Comparison of ENCODE assay signal across 9 mouse cellular contexts in the genomic region with DNA sequence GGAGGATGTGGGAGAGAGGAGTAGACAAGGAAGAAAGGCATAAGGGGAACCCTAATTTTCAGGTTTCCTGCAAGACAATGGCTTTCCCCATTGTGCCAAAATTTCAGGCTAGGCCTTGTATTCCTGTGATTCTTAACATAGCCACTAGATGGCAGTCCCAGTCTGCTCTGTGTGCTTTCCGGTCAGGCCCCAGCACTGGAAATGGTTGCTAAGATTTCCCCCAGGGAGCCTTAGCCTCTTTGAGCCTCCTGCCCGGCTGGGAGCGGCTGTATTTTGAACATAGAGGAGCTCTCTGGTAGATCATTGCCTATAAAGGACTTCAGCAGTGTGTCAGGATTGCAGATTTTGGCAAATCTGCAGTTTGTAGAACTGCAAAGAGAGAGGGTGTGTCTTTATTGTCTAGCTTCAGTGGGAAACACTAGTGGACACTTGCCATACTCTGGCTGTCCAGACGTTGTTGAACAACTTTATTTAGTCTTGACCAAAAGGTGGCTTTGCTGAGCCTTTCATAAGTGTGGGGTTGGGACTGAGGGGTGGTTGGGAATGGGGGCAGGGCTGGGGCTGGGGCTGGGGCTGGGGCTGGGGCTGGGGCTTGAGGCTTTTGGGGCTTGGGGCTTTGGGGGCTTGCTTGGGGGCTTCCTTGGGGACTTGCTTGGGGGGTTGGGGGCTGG. TPM values are rescaled to one million over a fixed set of nuclear protein-coding genes. Genes with fewer than 3 reads are reported as not detected.
DNase-seq lines count a peak whose midpoint lies in the region; ATAC-seq and TF ChIP-seq lines count a peak whose summit lies in the region.
"Had no signal": no experiment of that assay in that cellular context is flagged by ENCODE, and none has a peak within 500 bp of the region (broad histone marks: within the 10 kb centered on the region; RNA-seq: fewer than 3 reads in every experiment).

No protein-coding gene starts in this region.

- no peak overlapping the region for H3K4me3 ChIP-seq in forebrain, embryonic 10.5 days
- no peak overlapping the region for H3K4me3 ChIP-seq in lung, embryonic 14.5 days (ENCODE audit: low read depth, low read length)
- H3K4me3 ChIP-seq: heart, embryonic 13.5 days had no signal

- H3K27me3 ChIP-seq in forebrain, embryonic 10.5 days (ENCODE audit: poor library complexity, severe bottlenecking): no peaks in the 10 kb centered on the region
- H3K27me3 ChIP-seq in lung, embryonic 14.5 days (ENCODE audit: insufficient read depth, low read length): no peaks in the 10 kb centered on the region

- H3K9ac ChIP-seq in lung, embryonic 14.5 days: no peak overlapping the region
- H3K9ac ChIP-seq: heart, embryonic 13.5 days had no signal

- intact Hi-C loops in heart, postnatal 14 days (cut with DNase I): loop anchor here (1.0 to 5.0 kb wide), 3 partner anchors 678 to 1033 kb away; a partner anchor contains a TSS

- peak; percentile 7 for DNase-seq in MEL-GATA-1-ER (ENCODE audit: extremely low read depth, low read depth)
- DNase-seq in brain, embryonic 18.5 days (ENCODE audit: low read depth, low spot score): peak; percentile 67
- peak; percentile 65 for DNase-seq in forebrain, embryonic 10.5 days (ENCODE audit: extremely low spot score, low spot score)
- DNase-seq in heart, postnatal 14 days: peak; percentile 57 to 78
- DNase-seq in kidney, postnatal 25 days: peak; percentile 52 to 65
- DNase-seq in lung, embryonic 14.5 days: peak; percentile 91

- no peak overlapping the region for H3K4me2 ChIP-seq in lung, embryonic 14.5 days
- H3K4me2 ChIP-seq: heart, embryonic 13.5 days had no signal

- ATAC-seq in lung, embryonic 14.5 days (ENCODE audit: insufficient read depth): peak; percentile 78
- ATAC-seq in neutrophil, adult 5-6 weeks (ENCODE audit: extremely low read depth, insufficient number of reproducible peaks, low FRiP score, poor library complexity, severe bottlenecking): 0 out of 2 replicates have a peak, but pooled peaks have one; percentile 39
- ATAC-seq in erythroid progenitor cell, adult 5-6 weeks (replicated peaks; ENCODE audit: low FRiP score, poor library complexity, severe bottlenecking): no peak

- no peaks in the 10 kb centered on the region for H3K9me3 ChIP-seq in forebrain, embryonic 10.5 days
- H3K9me3 ChIP-seq in lung, embryonic 14.5 days (ENCODE audit: low read depth, low read length): no peaks in the 10 kb centered on the region
- H3K9me3 ChIP-seq: heart, embryonic 13.5 days had no signal

- H3K36me3 ChIP-seq in forebrain, embryonic 10.5 days (replicated peaks): no peaks in the 10 kb centered on the region
- H3K36me3 ChIP-seq in lung, embryonic 14.5 days (ENCODE audit: insufficient read depth): no peaks in the 10 kb centered on the region
- H3K36me3 ChIP-seq: heart, embryonic 13.5 days had no signal

- 7% methylated on average over 4 of the region's 4 CpGs for WGBS in forebrain, embryonic 10.5 days
- WGBS in lung, embryonic 14.5 days: 2% methylated on average over 4 of the region's 4 CpGs

- peaks cover 8% of the 10 kb centered on the region for H3K4me1 ChIP-seq in forebrain, embryonic 10.5 days
- H3K4me1 ChIP-seq in lung, embryonic 14.5 days (ENCODE audit: insufficient read depth): no peaks in the 10 kb centered on the region

- TF ChIP-seq CTCF in lung, embryonic 14.5 days (IDR thresholded peaks at IDR 0.05; ENCODE audit: low read depth): peak; percentile 93

- peak overlapping the region; percentile 68; the same call in 1 of the 2 replicates for H3K27ac ChIP-seq in forebrain, embryonic 10.5 days
- H3K27ac ChIP-seq in lung, embryonic 14.5 days (ENCODE audit: low read depth): no peak overlapping the region
- H3K27ac ChIP-seq: heart, embryonic 13.5 days had no signal

RNA-seq across cellular contexts. Expression of a gene that starts 8.1 kb away (rescaled TPM):
- polyA plus RNA-seq in forebrain, embryonic 10.5 days (2016; fragmentation: Nextera tagmentation; extraction: Ambion mirVana): 1.3 and 1.6 TPM in 2 replicates
- 1 to 10 TPM; 9.4 to 9.7 TPM for total RNA-seq in heart, postnatal 14 days (2021)
- polyA plus RNA-seq in lung, embryonic 14.5 days (2014; fragmentation: Nextera tagmentation; extraction: Ambion mirVana): 2.1 and 3.0 TPM in 2 replicates
- total RNA-seq in neutrophil, adult 5-6 weeks (2017): 0.81 and 1.1 TPM in 2 replicates
- total RNA-seq in erythroid progenitor cell, adult 5-6 weeks (2015; ENCODE audit: low replicate concordance): not detected in 2 replicates
- total RNA-seq in erythroid progenitor cell, adult 5-6 weeks (2017; ENCODE audit: low replicate concordance): not detected in 2 replicates

Comparison
In these comparisons a context has a peak if more than half of its experiments do, and no peak if none do; other contexts are left out.
1. DNase-seq: peak in every context shown above with its lines; median percentile 91 in lung, embryonic 14.5 days; 68 in heart, postnatal 14 days; 67 in brain, embryonic 18.5 days; 65 in forebrain, embryonic 10.5 days; 58 in kidney, postnatal 25 days; 7 in MEL-GATA-1-ER.